Mouse (Mus musculus): ENCODE results near the gene Tcp1.
"Not testable (repeated sequence)": the region's sequence is repeated elsewhere in the genome, so short reads cannot be mapped to it uniquely, and the experiment has no call there.

Gene Tcp1

DNA sequence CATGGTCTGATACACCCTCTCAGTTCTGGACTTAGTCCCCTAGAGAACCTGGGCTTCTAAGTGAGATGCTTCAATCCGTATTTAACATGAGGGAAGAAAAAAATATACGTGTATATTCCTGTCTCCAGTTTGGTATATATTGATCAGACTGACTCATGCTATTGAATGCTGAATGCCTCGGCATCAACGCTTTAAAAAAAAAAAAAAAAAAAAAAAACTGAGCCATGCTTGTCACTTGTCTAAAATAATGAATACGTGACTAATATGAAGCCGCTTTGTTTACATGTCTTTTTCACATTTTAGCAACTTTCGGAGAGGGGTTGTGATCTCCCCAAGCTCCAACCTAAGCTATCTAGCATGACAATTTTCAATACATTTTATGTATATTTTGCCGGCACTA is 5.1 kb upstream of the Tcp1 start:
- in situ Hi-C loops (cut with MboI; ENCODE audit: low sequenced_read_pairs): no loop called here

DNA sequence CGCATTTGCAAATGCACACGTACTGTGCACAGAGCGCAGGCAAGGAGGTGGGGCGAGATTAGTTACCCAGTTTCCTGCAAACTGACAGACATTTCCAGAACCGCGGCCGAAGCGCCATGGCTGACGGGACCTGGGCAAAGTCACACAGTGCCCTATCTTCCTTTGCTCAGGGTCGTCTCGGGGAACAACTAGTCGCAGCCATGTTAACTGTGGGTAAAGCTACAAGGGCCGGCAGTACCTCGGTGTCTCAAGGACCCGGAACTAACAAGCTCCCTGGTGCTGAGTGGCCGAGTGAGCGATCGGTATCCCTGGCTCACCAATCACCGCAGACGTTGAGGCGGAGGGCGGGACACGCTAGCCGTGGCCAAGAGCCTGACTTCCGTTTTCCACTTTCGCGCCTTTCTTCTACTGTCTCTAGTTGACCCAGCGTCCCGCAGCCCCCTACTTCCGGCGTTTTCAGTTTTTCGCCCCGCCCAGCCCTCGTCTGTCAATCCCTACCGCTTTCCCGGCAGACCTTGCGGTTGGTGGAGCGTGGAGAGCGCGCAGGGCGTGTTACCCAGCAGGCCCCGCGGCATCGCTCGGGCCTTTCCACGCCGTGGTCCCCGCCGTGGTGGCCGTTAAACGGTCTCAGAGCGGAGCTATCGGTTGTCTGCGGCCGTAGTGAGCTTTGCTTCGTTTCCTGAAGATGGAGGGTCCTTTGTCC is 531 bp downstream of the Tcp1 start, which contains the start of gene Mrpl18:
Gene Mrpl18, minus strand, starts transcription at position 465 of the 703 bp plus-strand sequence.
- in situ Hi-C loops (cut with MboI; ENCODE audit: low sequenced_read_pairs): no loop called here

DNA sequence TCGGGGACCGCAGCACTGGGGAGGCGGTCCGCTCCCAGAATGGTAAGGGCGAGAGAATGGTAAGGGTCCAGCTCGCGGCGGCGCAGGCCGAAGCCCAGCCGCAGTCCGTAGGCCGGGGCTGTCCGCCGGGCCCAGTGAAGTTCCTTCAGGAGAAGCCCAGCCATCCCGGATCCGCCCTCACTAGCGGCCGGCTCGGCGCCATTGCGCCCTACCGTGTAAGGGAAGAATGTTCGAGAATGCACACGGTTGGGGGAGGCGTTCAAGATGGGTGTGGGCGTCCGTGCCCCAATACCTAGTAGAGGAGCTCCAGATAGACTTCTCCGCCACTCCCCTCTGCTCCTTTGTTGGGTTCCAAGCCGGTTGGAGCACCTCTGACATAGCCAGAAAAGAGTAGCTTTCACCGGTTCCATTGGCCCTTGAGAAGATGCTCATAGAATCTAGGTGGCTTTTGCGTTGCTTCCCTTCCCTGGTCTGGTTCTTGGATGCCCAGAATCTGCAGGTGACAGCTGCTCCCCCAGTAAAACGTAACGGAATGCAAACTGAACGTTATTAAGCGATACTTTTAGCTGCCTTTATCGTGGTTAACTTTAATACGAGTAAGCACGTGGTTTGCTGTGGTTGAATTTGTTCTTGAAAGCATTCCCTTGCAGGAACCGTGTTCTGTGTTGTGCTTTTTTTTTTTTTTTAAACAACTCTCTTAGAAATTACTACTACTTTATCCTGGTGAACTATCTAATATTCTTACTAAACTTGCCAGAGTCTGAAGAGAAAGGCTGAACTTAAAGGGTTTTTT is 1.3 kb downstream of the Tcp1 start:
- in situ Hi-C loops (cut with MboI; ENCODE audit: low sequenced_read_pairs): no loop called here

DNA sequence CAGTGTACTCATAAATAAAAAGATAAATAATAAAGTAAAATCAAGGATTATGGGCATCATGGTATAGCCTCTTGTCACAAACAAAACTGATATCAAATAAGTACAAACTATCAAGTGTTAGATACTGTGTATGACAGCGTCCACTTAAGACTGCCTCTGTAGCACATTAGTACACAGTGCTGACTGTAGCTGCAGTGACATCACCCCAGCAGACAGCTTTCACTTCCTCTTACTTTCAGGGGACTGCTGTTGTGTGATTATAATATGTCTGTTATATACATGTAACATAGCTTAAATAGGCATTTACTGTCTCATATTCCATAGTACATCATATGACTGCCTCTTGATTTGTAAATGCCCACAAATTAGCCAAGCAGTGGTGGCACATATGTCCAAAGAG is 5.6 kb downstream of the Tcp1 start:
- in situ Hi-C loops (cut with MboI; ENCODE audit: low sequenced_read_pairs): no loop called here

DNA sequence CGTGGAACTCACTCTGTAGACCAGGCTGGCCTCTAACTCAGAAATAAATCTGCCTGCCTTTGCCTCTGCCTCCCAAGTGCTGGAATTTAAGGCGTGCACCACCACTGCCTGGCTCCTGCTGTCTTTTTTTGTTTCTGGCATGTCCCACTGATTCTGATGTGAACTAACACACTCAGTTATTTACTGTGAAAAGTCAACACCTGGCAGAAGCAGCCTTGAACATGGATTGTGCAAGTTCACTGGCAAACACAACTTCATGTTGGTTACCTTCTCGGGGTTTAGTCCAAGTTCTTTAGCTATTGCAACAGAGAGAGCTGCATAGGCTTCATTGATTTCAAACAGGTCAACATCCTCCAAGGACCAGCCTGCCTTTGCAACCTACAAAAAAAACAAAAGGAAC is 9.5 kb downstream of the Tcp1 start:
- in situ Hi-C loops (cut with MboI; ENCODE audit: low sequenced_read_pairs): no loop called here

DNA sequence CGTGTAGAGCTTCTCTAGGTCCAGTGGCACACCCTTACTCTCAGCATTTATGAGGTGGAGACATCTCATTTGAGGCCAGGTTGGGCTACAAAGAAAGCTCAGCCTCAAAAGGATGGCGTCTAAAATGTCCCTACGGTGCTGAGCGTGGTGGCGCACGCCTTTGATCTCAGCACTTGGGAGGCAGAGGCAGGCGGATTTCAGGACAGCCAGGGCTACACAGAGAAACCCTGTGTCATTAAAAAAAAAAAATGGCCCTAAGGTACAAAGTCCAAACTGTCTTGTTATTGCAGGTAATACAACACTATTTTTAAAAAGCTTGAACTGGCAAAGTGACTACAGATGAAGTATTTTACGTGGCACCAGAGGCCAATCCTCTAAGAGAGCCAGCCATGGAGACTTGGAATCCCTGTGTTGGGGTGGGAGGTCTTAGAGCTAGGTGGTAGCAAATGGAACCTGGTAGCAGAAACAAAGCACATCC is 10.2 kb downstream of the Tcp1 start:
- in situ Hi-C loops (cut with MboI; ENCODE audit: low sequenced_read_pairs): no loop called here

DNA sequence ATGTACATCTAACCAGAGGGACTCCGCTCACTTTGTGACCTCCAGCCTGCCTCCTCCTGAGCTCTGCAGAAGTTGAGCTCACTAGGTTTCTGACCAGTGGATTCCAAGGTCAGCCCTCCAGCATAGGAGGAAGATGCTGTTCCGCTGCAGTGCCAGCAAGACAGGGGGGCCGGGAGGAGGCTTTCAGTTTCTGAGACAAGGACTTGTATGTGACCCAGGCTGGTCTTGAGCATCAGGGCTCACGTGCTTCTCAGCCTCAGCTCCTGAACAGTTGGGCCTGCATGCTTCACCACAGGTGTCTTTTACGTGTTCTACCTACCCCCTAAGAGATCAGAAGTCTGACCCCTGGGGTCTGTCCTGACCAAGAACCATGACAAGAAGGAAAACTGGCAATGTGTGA is 16.1 kb downstream of the Tcp1 start:
- in situ Hi-C loops (cut with MboI; ENCODE audit: low sequenced_read_pairs): not testable (repeated sequence)

DNA sequence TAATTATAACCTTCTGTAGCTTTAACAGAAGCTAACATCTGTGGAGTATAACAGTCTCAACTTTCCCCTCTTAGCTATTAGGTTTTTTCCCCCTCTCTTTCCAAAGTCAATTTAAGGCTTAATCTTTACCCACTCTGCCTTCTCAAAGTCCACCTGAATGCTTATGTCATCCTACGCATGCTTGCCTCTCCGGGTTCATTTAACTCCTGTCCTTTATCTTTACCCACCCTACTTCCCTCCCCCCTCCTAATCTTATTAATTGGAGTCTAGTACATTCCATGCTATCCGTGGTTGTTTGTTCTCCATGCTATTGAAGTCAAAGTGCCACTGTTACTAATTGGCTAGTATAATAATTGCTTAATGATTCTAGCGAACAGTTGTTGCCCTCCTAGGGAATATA is 20.2 kb downstream of the Tcp1 start:
- in situ Hi-C loops (cut with MboI; ENCODE audit: low sequenced_read_pairs): no loop called here

DNA sequence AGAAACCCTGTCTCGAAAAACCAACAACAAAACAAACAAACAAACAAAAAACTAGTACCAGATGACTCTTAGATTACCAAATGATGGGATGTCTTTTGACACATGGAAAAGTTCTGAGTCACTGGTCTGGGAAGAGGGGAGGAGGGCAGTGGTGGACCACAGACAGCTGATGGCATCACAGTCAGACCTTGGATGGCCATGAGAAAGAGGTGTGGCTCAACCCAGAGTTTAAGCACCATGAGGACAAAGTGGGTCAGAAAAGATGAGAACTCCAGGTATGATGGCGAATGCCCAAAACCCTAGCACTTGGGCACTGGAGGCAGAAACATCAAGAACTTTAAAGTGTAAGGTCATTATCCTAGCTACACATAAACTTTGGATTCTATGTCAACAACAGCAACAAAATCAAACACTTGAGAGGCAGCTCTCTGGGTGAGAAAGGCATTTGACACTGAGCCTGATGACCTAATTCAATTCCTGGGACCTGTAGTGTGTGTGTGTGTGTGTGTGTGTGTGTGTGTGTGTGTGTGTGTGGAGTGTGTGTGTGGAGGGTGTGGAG is 22.0 kb downstream of the Tcp1 start:
- in situ Hi-C loops (cut with MboI; ENCODE audit: low sequenced_read_pairs): no loop called here

DNA sequence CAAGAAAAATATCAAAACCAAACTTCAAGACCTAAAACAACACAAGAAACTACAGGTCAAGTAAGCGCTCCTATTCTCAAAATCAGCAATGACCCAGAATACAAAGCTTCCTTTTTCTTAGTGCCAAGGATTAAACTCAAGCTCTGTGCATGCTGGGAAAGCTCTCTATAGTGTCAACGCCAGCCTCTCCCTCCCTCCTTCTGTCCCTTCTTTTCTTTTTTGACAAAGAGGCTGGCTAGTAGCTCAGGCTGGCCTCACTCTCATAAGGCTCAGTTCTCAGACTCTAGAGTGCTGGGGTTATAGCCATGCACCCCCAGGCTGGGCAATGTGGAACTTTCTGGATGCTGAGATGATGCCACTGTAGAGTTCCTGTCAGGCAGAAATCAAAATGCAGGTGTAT is 22.6 kb downstream of the Tcp1 start:
- in situ Hi-C loops (cut with MboI; ENCODE audit: low sequenced_read_pairs): no loop called here

DNA sequence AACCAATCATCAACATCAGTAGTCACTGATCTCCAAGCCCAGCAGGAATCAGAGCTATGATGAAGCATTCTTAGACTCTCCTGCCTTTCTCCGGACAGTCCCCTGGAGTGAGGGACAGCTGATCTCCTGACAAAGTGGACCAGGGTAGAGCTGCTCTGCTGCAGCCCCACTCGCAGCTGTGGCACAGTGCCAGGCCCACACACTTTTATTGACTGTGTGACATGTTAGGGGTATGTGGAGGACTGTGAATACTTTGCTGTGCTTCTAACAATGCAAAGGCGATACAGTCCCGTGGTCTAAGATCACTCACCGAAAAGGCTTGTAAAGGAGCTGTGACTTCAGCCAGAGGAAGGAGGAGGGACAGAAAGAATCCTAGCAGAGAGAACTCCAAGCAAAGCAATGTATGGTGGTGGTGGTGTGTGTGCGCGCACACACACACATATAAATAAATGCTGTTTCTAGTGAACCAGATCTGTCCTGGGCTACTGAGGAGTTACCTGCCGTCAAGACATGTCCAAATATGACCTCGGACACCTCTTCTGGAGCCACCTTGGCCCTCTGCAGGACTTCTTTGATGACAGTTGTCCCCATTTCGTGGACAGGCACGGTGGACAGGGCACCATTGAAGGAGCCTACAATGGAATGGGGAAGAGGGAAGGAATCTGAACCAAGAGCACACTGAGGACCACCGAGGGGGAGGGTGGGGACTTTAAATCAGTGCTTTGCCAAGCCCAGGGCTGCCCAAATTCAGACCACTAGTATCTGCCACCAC is 24.1 kb downstream of the Tcp1 start:
- in situ Hi-C loops (cut with MboI; ENCODE audit: low sequenced_read_pairs): not testable (repeated sequence)

DNA sequence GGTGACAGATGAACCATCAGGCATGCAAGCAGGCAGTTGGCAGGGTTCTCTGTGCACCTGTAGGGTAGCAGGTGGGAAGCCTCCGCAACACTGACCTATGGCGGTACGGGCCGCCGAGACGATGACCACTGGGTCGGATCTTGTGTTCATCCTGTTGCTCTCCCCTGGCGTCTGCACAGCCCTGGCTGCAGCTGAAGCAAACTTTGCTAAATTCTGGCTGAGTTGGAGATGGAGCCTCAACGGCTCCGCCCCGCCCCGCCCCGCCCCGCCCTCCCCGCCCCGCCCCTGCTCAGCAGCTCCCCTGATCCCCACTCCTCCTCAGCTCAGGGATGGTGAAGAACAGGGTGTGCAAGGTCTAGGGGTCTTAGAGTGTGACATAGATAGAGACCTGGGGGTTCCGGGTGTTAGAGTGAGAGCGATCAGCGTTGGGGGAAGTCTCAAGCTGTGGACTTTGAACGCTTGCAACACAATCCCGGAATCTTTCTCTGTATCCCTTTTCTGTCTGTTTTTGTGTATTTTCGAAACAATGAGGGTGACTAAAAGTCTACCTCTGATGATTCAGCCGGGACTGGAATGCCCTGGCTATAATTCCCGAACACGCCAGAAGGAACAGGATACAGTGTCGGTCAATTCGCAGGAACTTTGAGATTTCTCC is 24.8 kb downstream of the Tcp1 start, which contains the start of gene Acat3:
Gene Acat3, minus strand, starts transcription at position 450 of the 655 bp plus-strand sequence.
- in situ Hi-C loops (cut with MboI; ENCODE audit: low sequenced_read_pairs): no loop called here

DNA sequence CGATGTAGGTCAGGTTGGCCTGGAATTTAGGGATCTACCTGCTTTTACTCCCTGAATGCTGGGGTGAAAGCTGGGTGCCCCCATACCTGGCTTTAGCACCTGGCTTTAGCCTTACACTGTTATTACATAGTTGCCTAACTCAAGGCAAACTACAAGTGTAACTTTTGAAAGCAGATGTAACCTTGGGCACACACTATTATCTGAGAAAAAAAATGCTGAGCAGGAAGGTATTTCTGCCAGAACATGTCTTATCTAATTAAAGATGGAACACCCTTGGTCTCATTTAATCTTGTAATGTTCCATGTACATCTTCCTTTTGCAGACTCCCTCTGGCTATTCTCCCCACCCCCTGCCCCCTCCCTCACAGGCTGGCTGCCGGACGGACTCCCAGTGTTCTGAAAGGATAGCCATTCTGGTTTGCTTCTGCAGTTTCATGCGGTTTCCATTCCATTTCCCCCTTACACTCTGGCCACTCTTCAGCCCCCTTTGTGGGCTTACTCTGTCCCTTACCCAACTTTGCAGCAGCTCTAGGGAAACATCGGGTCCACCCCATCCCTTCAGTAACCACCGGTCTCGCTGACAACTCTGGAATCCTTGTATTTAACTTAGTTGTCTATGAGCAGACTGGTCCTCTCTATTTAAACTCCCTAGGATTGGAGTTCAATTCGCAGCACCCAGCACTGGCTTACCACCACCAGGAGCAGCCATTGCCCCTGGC is 26.2 kb downstream of the Tcp1 start:
- in situ Hi-C loops (cut with MboI; ENCODE audit: low sequenced_read_pairs): no loop called here

DNA sequence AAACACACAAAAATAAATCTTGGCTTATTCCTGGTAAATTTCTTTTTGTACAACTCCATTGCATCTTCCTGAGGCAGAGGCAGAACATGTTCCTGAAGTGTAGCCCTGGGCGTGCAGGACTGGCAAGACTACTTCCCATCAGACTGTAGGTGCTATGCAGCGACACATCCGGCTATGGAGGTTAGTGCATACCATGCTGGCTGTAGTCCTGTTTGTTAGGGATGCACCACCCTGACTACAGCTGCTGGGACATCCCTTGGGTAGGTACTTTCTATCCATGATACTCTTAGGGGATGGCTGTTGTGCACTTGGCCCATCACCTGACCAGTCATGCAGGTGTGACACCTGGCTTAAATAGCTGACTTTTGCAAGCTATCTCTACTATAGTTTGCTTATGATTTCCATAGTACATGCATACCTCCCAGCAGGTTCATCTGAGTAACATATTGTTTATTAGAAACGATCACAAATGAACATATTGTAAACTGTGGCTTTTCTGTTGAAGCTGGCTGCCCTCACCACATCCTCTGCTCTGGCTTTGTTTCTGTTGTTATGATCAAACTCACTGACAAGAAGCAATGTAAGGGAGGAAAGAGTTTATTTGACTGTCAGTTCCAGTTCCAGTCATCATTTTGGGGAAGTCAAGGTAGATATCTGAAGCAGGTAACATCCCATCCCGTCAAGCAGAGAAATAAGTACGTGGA is 27.1 kb downstream of the Tcp1 start:
- in situ Hi-C loops (cut with MboI; ENCODE audit: low sequenced_read_pairs): no loop called here

DNA sequence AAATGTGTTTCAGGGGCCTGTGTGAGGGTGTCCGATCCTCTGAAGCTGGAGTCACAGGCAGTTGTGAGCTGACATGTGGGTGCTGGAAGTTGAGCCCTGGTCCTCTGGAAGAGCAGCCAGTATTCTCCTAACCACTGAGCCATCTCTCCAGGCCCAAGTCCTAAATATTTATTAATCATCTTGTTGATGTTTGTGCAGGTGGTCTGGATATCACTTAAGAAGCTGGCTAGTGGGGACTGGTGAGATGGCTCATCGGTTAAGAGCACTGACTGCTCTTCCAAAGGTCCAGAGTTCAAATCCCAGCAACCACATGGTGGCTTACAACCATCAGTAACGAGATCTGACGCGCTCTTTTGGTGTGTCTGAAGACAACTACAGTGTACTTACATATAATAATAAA is 34.2 kb downstream of the Tcp1 start:
- in situ Hi-C loops (cut with MboI; ENCODE audit: low sequenced_read_pairs): no loop called here

DNA sequence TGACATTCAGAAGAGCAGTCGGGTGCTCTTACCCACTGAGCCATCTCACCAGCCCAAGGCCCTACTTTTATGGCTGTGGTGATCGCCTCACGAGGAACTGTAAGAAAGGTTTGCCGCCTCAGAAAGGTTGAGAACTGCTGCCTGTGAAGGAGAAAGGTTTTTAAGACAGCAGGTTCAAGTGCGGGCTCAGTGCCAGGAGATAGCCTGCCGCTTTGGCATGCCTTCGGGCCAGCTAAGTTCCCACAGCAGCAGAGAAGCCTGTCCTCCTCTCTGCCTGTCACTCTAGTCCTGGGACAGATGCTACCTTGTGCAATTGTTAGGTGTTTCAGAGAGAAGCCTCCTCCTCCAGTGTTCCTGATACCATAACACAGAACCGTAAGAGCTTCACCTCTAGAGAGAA is 41.2 kb downstream of the Tcp1 start:
- in situ Hi-C loops (cut with MboI; ENCODE audit: low sequenced_read_pairs): no loop called here

DNA sequence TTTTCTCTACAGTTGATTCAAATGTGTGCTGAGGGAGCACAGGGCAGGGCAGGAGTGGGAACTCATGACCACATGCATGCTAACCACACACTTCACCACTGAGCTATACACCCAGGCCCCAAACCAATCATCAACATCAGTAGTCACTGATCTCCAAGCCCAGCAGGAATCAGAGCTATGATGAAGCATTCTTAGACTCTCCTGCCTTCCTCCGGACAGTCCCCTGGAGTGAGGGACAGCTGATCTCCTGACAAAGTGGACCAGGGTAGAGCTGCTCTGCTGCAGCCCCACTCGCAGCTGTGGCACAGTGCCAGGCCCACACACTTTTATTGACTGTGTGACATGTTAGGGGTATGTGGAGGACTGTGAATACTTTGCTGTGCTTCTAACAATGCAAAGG is 43.9 kb downstream of the Tcp1 start:
- in situ Hi-C loops (cut with MboI; ENCODE audit: low sequenced_read_pairs): not testable (repeated sequence)

DNA sequence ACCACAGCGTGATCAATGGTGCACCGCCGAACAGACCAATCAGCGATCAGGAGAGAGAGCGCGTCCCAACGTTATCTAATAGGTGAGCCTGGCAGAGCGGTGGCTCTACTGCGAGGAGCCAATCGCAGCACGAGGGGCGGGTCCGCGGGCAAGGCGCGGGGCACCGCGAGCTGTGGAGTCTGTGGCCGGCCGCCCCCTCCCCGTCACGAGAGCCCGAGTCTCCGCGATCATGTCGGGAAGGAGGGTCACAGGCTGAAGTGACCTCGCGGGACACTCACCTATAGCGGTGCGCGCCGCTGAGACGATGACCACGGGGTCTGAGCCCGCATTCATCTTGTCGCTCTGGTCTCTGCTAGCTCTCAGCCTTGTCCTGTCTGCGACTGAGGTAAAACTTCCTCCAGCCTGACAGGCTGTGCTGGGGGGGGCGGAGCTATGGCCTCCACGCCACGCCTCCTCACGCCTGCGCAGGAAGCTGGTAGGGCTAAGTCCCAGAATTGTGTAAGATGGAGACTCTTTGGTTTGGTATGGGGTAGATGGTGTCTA is 44.9 kb downstream of the Tcp1 start, which contains the start of gene Acat2:
Gene Acat2, minus strand, starts transcription at position 417 of the 543 bp plus-strand sequence.
- in situ Hi-C loops (cut with MboI; ENCODE audit: low sequenced_read_pairs): no loop called here

DNA sequence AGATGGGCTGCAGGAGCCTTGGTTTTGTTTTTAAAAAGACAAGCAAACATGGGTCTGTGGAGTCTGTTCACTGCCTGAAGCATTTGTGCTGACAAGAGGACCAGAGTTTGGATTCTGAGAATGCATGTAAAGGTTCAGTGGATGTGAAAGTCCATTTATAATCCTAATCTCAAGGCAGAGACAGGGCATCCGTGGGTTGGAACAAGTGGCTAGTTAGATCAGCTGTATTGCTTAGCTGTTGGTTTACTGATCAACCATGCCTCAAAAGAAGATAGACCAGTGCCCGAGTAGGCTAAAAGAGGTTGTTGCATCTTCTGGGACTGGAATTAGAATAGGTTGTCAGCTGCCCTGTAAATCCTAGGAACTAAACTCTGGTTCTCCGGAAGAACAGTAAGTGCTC is 48.0 kb downstream of the Tcp1 start:
- in situ Hi-C loops (cut with MboI; ENCODE audit: low sequenced_read_pairs): no loop called here

Data from CH12F3 (cell line).